Mouse (Mus musculus) heart, embryonic 14.5 days (tissue): ENCODE measurements around the gene Cacnb3. TPM values are rescaled to one million over a fixed set of nuclear protein-coding genes. Genes with fewer than 3 reads are reported as not detected.

ENCODE experiments used
- ATAC-seq: fragments of 200-750 bp; cut with Nextera tagmentation; 2 replicates; pipeline ENCODE4 v1.8.0; 2017; ENCODE audit warnings: low read depth, moderate TSS enrichment; ENCODE audit not compliant: insufficient number of reproducible peaks, insufficient read depth, low FRiP score
- H3K27ac ChIP-seq, 2 experiments: fragments of 200-500 bp in 1 of 2; fragments of 300-500 bp in 1 of 2; sonication (generic) in 1 of 2; replicated peaks in 1 of 2; 2 replicates each; pipeline ENCODE4 v1.5.1; 2012 to 2014; ENCODE audit warnings: low read depth in 2 of 2, low read length in 2 of 2, control low read depth in 1 of 2, mild to moderate bottlenecking in 1 of 2, mixed read lengths in 1 of 2; ENCODE audit not compliant: control insufficient read depth in 1 of 2, insufficient read depth in 1 of 2
- H3K27me3 ChIP-seq: fragments of 300-500 bp; sonication (generic); 2 replicates; pipeline ENCODE4 v1.6.1; 2014; ENCODE audit warnings: mild to moderate bottlenecking, low read length, control low read depth; ENCODE audit not compliant: control insufficient read depth, insufficient read depth
- H3K36me3 ChIP-seq: fragments of 300-500 bp; sonication (generic); 2 replicates; pipeline ENCODE4 v1.6.1; 2014; ENCODE audit warnings: mild to moderate bottlenecking, control low read depth, low read length, mixed read lengths; ENCODE audit not compliant: control insufficient read depth, insufficient read depth
- H3K4me1 ChIP-seq, 2 experiments: fragments of 200-500 bp in 1 of 2; fragments of 300-500 bp in 1 of 2; sonication (generic) in 1 of 2; 2 replicates each; pipeline ENCODE4 v1.6.1; 2012 to 2014; ENCODE audit warnings: low read length in 2 of 2, control low read depth in 1 of 2, mixed read lengths in 1 of 2; ENCODE audit not compliant: control insufficient read depth in 2 of 2, insufficient read depth in 2 of 2
- H3K4me2 ChIP-seq: fragments of 300-500 bp; sonication (generic); 2 replicates; pipeline ENCODE4 v1.6.1; 2014; ENCODE audit warnings: mild to moderate bottlenecking, low read length
- H3K4me3 ChIP-seq, 2 experiments: fragments of 200-500 bp in 1 of 2; fragments of 300-500 bp in 1 of 2; sonication (generic) in 1 of 2; 2 replicates each; pipeline ENCODE4 v1.5.1; 2012 to 2014; ENCODE audit warnings: low read length in 2 of 2, mild to moderate bottlenecking in 2 of 2, control low read depth in 1 of 2, low read depth in 1 of 2, moderate library complexity in 1 of 2; ENCODE audit not compliant: control insufficient read depth in 1 of 2, insufficient read depth in 1 of 2
- H3K9ac ChIP-seq: fragments of 300-500 bp; sonication (generic); 2 replicates; pipeline ENCODE4 v1.6.1; 2014; ENCODE audit warnings: mild to moderate bottlenecking, low read length
- H3K9me3 ChIP-seq: fragments of 300-500 bp; sonication (generic); 2 replicates; pipeline ENCODE4 v1.6.1; 2016; ENCODE audit warnings: low read length, control low read depth; ENCODE audit not compliant: control insufficient read depth
- WGBS: fragments of 180-500 bp; shearing (Covaris S2); extraction: QIAGEN DNeasy Blood & Tissue Kit; methylation state at CpG from one replicate; pipeline ENCODE4 v1.1.7; 2014; 5-methylcytosine and 5-hydroxymethylcytosine counted together
- polyA plus RNA-seq: library from polyadenylated mRNA; unstranded; fragments of >200 nt; fragmentation: Nextera tagmentation; extraction: Ambion mirVana; gene quantifications from 2 replicates; pipeline ENCODE4 v1.2.1, GENCODE M21; 2014

Gene Cacnb3
- polyA plus RNA-seq, 1 experiment from 2014 or later, result 6.6 TPM

GRCm38 (mm10) chr15:98677977-98678376, 47.3 kb downstream of the Cacnb3 start:
- peaks cover 12 to 17% of the 10 kb centered on the region in 2 experiments for H3K4me1 ChIP-seq

GRCm38 (mm10) chr15:98680660-98681059, 50.0 kb downstream of the Cacnb3 start:
- no peak for ATAC-seq
- H3K9ac ChIP-seq, result no peak overlapping the region
- H3K36me3 ChIP-seq, result no peaks in the 10 kb centered on the region
- peaks cover 11 to 16% of the 10 kb centered on the region in 2 experiments for H3K4me1 ChIP-seq
- no peak overlapping the region for H3K4me3 ChIP-seq
- H3K27ac ChIP-seq, result no peak overlapping the region
- no peaks in the 10 kb centered on the region for H3K9me3 ChIP-seq
- WGBS, result 67% methylated on average over 8 of the region's 8 CpGs
- H3K27me3 ChIP-seq, result peaks cover 17% of the 10 kb centered on the region; the same call in 1 of the 2 replicates
- H3K4me2 ChIP-seq, result no peak overlapping the region

More at GRCm38 (mm10) chr15:98677977-98678376, 47.3 kb downstream of the Cacnb3 start:
- no peak overlapping the region for H3K27ac ChIP-seq
- no peaks in the 10 kb centered on the region for H3K9me3 ChIP-seq
- no peaks in the 10 kb centered on the region for H3K36me3 ChIP-seq
- no peak overlapping the region for H3K4me3 ChIP-seq
- peaks cover 33% of the 10 kb centered on the region for H3K27me3 ChIP-seq
- no peak for ATAC-seq
- 48% methylated on average over 7 of the region's 7 CpGs for WGBS
- no peak overlapping the region for H3K9ac ChIP-seq
- H3K4me2 ChIP-seq, result peak overlapping the region; percentile 94; the same call in 1 of the 2 replicates

GRCm38 (mm10) chr15:98681633-98682032, 51.0 kb downstream of the Cacnb3 start:
- Histone ChIP-seq H3K4me2 (no peak overlapping the region), H3K36me3 (no peaks in the 10 kb centered on the region), H3K9ac (no peak overlapping the region), H3K4me3 (no peak overlapping the region), H3K27ac (no peak overlapping the region), H3K9me3 (no peaks in the 10 kb centered on the region), H3K27me3 (peaks cover 7% of the 10 kb centered on the region; the same call in 1 of the 2 replicates), H3K4me1 (peaks cover 4 to 9% of the 10 kb centered on the region in 2 experiments; a peak in 3 of 4 replicates)
- ATAC-seq, result no peak
- 67% methylated on average over 7 of the region's 7 CpGs for WGBS

- Histone ChIP-seq H3K27me3 (0 out of 2 replicates have a peak, but pooled peaks cover 6% of the 10 kb centered on the region), H3K36me3 (no peaks in the 10 kb centered on the region), H3K9me3 (no peaks in the 10 kb centered on the region), H3K4me2 (no peak overlapping the region), H3K4me3 (no peak overlapping the region), H3K9ac (no peak overlapping the region), H3K4me1 (peaks cover 3 to 4% of the 10 kb centered on the region in 2 experiments; a peak in 1 of 4 replicates), H3K27ac (no peak overlapping the region)
- ATAC-seq, result no peak
- WGBS, result 51% methylated on average over 10 of the region's 10 CpGs
Measured at GRCm38 (mm10) chr15:98683177-98683576, 52.5 kb downstream of the Cacnb3 start.

- Histone ChIP-seq H3K9me3 (no peaks in the 10 kb centered on the region), H3K4me2 (no peak overlapping the region), H3K4me1 (peaks cover 3 to 4% of the 10 kb centered on the region in 2 experiments; a peak in 1 of 4 replicates), H3K4me3 (no peak overlapping the region), H3K36me3 (no peaks in the 10 kb centered on the region), H3K9ac (no peak overlapping the region), H3K27ac (no peak overlapping the region), H3K27me3 (0 out of 2 replicates have a peak, but pooled peaks cover 1% of the 10 kb centered on the region)
- no peak for ATAC-seq
- WGBS, result 79% methylated on average over 1 of the region's 1 CpGs
Measured at GRCm38 (mm10) chr15:98683746-98684145, 53.1 kb downstream of the Cacnb3 start.

GRCm38 (mm10) chr15:98685926-98686325, 55.3 kb downstream of the Cacnb3 start:
- Histone ChIP-seq H3K27me3 (no peaks in the 10 kb centered on the region), H3K9ac (no peak overlapping the region), H3K4me1 (peaks cover 9% of the 10 kb centered on the region in 2 experiments), H3K9me3 (no peaks in the 10 kb centered on the region), H3K27ac (no peak overlapping the region), H3K36me3 (no peaks in the 10 kb centered on the region), H3K4me3 (no peak overlapping the region), H3K4me2 (no peak overlapping the region)
- WGBS, result 71% methylated on average over 3 of the region's 3 CpGs
- no peak for ATAC-seq

- Histone ChIP-seq H3K9ac (no peak overlapping the region), H3K27me3 (no peaks in the 10 kb centered on the region), H3K4me2 (no peak overlapping the region), H3K4me1 (peaks cover 21 to 25% of the 10 kb centered on the region in 2 experiments), H3K9me3 (no peaks in the 10 kb centered on the region), H3K27ac (no peak overlapping the region), H3K36me3 (no peaks in the 10 kb centered on the region), H3K4me3 (no peak overlapping the region)
- ATAC-seq, result no peak
- WGBS, result 79% methylated on average over 2 of the region's 2 CpGs
Measured at GRCm38 (mm10) chr15:98689682-98690081, 59.0 kb downstream of the Cacnb3 start.
